Mouse (Mus musculus): ENCODE data around the gene 9430097D07Rik. TPM values are rescaled to one million over a fixed set of nuclear protein-coding genes. Genes with fewer than 3 reads are reported as not detected.

Gene 9430097D07Rik
- total RNA-seq, 1 experiment, result 0.71 TPM

- no peak for DNase-seq (ENCODE audit: low read depth, low spot score)
Observed at GRCm38 (mm10) chr2:32530479-32530878, 45.0 kb downstream of the 9430097D07Rik start.

GRCm38 (mm10) chr2:32528326-32528725 is 47.2 kb downstream of the 9430097D07Rik start:
- no peaks in the 10 kb centered on the region for H3K36me3 ChIP-seq (ENCODE audit: control insufficient read depth, insufficient read depth, low read length, poor library complexity, severe bottlenecking)
- no peak overlapping the region for H3K4me3 ChIP-seq (ENCODE audit: insufficient read depth in 1 of 2, low read depth in 1 of 2, low read length in 2 of 2, poor library complexity in 1 of 2, severe bottlenecking in 1 of 2)
- 0 out of 4 replicates have a peak, but pooled peaks cover 2 to 3% of the 10 kb centered on the region in 2 experiments for H3K4me1 ChIP-seq (ENCODE audit: control insufficient read depth in 2 of 2, insufficient read depth in 2 of 2, low read length in 2 of 2, poor library complexity in 1 of 2)
- no peak for DNase-seq (ENCODE audit: low read depth, low spot score)
- in situ Hi-C loops (cut with MboI; ENCODE audit: low sequenced_read_pairs in 2 of 2, unreplicated experiment in 2 of 2), result no loop called here
- no peak overlapping the region for H3K9ac ChIP-seq (ENCODE audit: insufficient read depth, low read depth, low read length, poor library complexity, severe bottlenecking)
- TF ChIP-seq ZC3H11A (IDR thresholded peaks at IDR 0.05; ENCODE audit: borderline replicate concordance, low read depth, low read length), result no peak
- TF ChIP-seq CHD2 (IDR thresholded peaks at IDR 0.05; ENCODE audit: low read depth, low read length), result no peak
- no peak for TF ChIP-seq MAFK (IDR thresholded peaks at IDR 0.05; ENCODE audit: insufficient read depth, low read depth, low read length)
- TF ChIP-seq ZNF384 (IDR thresholded peaks at IDR 0.05; ENCODE audit: low read depth, low read length), result no peak
- no peak for TF ChIP-seq HCFC1 (IDR thresholded peaks at IDR 0.05; ENCODE audit: borderline replicate concordance, insufficient read depth, low read length)
- H3K27ac ChIP-seq (ENCODE audit: insufficient read depth, low read depth, low read length, poor library complexity, severe bottlenecking), result no peak overlapping the region
- no peaks in the 10 kb centered on the region for H3K9me3 ChIP-seq (ENCODE audit: control insufficient read depth, insufficient read depth, low read depth, low read length)

More at GRCm38 (mm10) chr2:32530479-32530878, 45.0 kb downstream of the 9430097D07Rik start:
- H3K9ac ChIP-seq (ENCODE audit: insufficient read depth, low read depth, low read length, poor library complexity, severe bottlenecking), result no peak overlapping the region
- no peaks in the 10 kb centered on the region for H3K9me3 ChIP-seq (ENCODE audit: control insufficient read depth, insufficient read depth, low read depth, low read length)
- no peaks in the 10 kb centered on the region for H3K36me3 ChIP-seq (ENCODE audit: control insufficient read depth, insufficient read depth, low read length, poor library complexity, severe bottlenecking)
- TF ChIP-seq MAFK (IDR thresholded peaks at IDR 0.05; ENCODE audit: insufficient read depth, low read depth, low read length) (no peak), CHD2 (IDR thresholded peaks at IDR 0.05; ENCODE audit: low read depth, low read length) (no peak), ZNF384 (IDR thresholded peaks at IDR 0.05; ENCODE audit: low read depth, low read length) (no peak), ZC3H11A (IDR thresholded peaks at IDR 0.05; ENCODE audit: borderline replicate concordance, low read depth, low read length) (no peak), HCFC1 (IDR thresholded peaks at IDR 0.05; ENCODE audit: borderline replicate concordance, insufficient read depth, low read length) (no peak)
- H3K4me3 ChIP-seq (ENCODE audit: insufficient read depth in 1 of 2, low read depth in 1 of 2, low read length in 2 of 2, poor library complexity in 1 of 2, severe bottlenecking in 1 of 2), result no peak overlapping the region
- no peaks in the 10 kb centered on the region for H3K4me1 ChIP-seq (ENCODE audit: control insufficient read depth in 2 of 2, insufficient read depth in 2 of 2, low read length in 2 of 2, poor library complexity in 1 of 2)
- in situ Hi-C loops (cut with MboI; ENCODE audit: low sequenced_read_pairs in 2 of 2, unreplicated experiment in 2 of 2), result no loop called here
- H3K27ac ChIP-seq (ENCODE audit: insufficient read depth, low read depth, low read length, poor library complexity, severe bottlenecking), result no peak overlapping the region

GRCm38 (mm10) chr2:32527468-32527966 is 48.0 kb downstream of the 9430097D07Rik start:
- TF ChIP-seq ZC3H11A (IDR thresholded peaks at IDR 0.05; ENCODE audit: borderline replicate concordance, low read depth, low read length), result no peak
- no peak for TF ChIP-seq MAFK (IDR thresholded peaks at IDR 0.05; ENCODE audit: insufficient read depth, low read depth, low read length)
- no peak for TF ChIP-seq CHD2 (IDR thresholded peaks at IDR 0.05; ENCODE audit: low read depth, low read length)
- no peak for TF ChIP-seq HCFC1 (IDR thresholded peaks at IDR 0.05; ENCODE audit: borderline replicate concordance, insufficient read depth, low read length)
- TF ChIP-seq ZNF384 (IDR thresholded peaks at IDR 0.05; ENCODE audit: low read depth, low read length), result no peak
- Histone ChIP-seq H3K9ac (ENCODE audit: insufficient read depth, low read depth, low read length, poor library complexity, severe bottlenecking) (no peak overlapping the region), H3K4me3 (ENCODE audit: insufficient read depth in 1 of 2, low read depth in 1 of 2, low read length in 2 of 2, poor library complexity in 1 of 2, severe bottlenecking in 1 of 2) (no peak overlapping the region), H3K36me3 (ENCODE audit: control insufficient read depth, insufficient read depth, low read length, poor library complexity, severe bottlenecking) (no peaks in the 10 kb centered on the region), H3K27ac (ENCODE audit: insufficient read depth, low read depth, low read length, poor library complexity, severe bottlenecking) (no peak overlapping the region), H3K4me1 (ENCODE audit: control insufficient read depth in 2 of 2, insufficient read depth in 2 of 2, low read length in 2 of 2, poor library complexity in 1 of 2) (0 out of 4 replicates have a peak, but pooled peaks cover 2 to 3% of the 10 kb centered on the region in 2 experiments), H3K9me3 (ENCODE audit: control insufficient read depth, insufficient read depth, low read depth, low read length) (no peaks in the 10 kb centered on the region)
- no peak for DNase-seq (ENCODE audit: low read depth, low spot score)
- in situ Hi-C loops (cut with MboI; ENCODE audit: low sequenced_read_pairs in 2 of 2, unreplicated experiment in 2 of 2), result no loop called here

GRCm38 (mm10) chr2:32525816-32526215 is 49.7 kb downstream of the 9430097D07Rik start:
- Histone ChIP-seq H3K36me3 (ENCODE audit: control insufficient read depth, insufficient read depth, low read length, poor library complexity, severe bottlenecking) (no peaks in the 10 kb centered on the region), H3K9me3 (ENCODE audit: control insufficient read depth, insufficient read depth, low read depth, low read length) (no peaks in the 10 kb centered on the region), H3K4me1 (ENCODE audit: control insufficient read depth in 2 of 2, insufficient read depth in 2 of 2, low read length in 2 of 2, poor library complexity in 1 of 2) (0 out of 4 replicates have a peak, but pooled peaks cover 2 to 3% of the 10 kb centered on the region in 2 experiments), H3K9ac (ENCODE audit: insufficient read depth, low read depth, low read length, poor library complexity, severe bottlenecking) (no peak overlapping the region), H3K27ac (ENCODE audit: insufficient read depth, low read depth, low read length, poor library complexity, severe bottlenecking) (no peak overlapping the region), H3K4me3 (ENCODE audit: insufficient read depth in 1 of 2, low read depth in 1 of 2, low read length in 2 of 2, poor library complexity in 1 of 2, severe bottlenecking in 1 of 2) (no peak overlapping the region)
- TF ChIP-seq ZNF384 (IDR thresholded peaks at IDR 0.05; ENCODE audit: low read depth, low read length), result no peak
- TF ChIP-seq HCFC1 (IDR thresholded peaks at IDR 0.05; ENCODE audit: borderline replicate concordance, insufficient read depth, low read length), result no peak
- TF ChIP-seq CHD2 (IDR thresholded peaks at IDR 0.05; ENCODE audit: low read depth, low read length), result no peak
- no peak for TF ChIP-seq MAFK (IDR thresholded peaks at IDR 0.05; ENCODE audit: insufficient read depth, low read depth, low read length)
- TF ChIP-seq ZC3H11A (IDR thresholded peaks at IDR 0.05; ENCODE audit: borderline replicate concordance, low read depth, low read length), result no peak
- no peak for DNase-seq (ENCODE audit: low read depth, low spot score)
- in situ Hi-C loops (cut with MboI; ENCODE audit: low sequenced_read_pairs in 2 of 2, unreplicated experiment in 2 of 2), result no loop called here
